Mouse (Mus musculus) G1E-ER4 (cell line): ENCODE measurements around the gene Smarcc2. TPM values are rescaled to one million over a fixed set of nuclear protein-coding genes. Genes with fewer than 3 reads are reported as not detected.

ENCODE experiments used
- GATA1 ChIP-seq: IDR thresholded peaks from one replicate; pipeline ENCODE4 v1.8.0; 2012; ENCODE audit warnings: low read length, inconsistent platforms
- polyA plus RNA-seq: library from polyadenylated mRNA; stranded (reverse); fragments of >175 nt; gene quantifications from 2 replicates; pipeline ENCODE4 v1.2.3, GENCODE M21; 2012

The Smarcc2 gene
- polyA plus RNA-seq, 1 experiment = 204 TPM

DNA sequence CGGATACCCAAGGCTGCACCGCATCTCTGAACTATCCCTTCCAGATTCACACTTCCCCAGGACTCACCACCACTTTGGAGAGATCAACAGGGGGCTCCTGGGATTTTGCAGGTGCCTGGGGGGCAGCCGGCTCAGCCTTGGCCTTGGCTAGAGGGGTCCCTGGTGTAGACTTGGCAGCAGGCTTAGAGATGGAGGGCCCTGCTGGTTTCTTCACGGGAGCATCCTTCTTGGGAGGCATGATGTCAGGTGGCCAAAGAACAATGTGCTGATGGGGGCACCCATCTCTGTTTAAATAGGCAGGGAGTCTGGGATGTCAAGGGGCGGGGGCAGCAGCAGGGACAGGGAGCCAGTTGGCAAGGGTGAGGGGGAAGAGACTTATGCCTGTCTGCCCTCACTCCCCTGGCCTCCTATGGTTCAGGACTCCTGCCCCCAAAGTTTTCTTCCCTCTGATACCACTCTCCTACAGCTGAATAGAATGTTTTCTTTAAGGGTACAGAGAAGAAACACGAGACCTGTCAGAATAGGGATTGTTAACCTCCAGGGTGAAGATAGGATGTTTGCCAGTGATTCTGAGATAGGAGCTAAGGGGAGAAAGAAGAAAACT lies 38.2 kb downstream of the Smarcc2 start:
- TF ChIP-seq GATA1 = no peak

DNA sequence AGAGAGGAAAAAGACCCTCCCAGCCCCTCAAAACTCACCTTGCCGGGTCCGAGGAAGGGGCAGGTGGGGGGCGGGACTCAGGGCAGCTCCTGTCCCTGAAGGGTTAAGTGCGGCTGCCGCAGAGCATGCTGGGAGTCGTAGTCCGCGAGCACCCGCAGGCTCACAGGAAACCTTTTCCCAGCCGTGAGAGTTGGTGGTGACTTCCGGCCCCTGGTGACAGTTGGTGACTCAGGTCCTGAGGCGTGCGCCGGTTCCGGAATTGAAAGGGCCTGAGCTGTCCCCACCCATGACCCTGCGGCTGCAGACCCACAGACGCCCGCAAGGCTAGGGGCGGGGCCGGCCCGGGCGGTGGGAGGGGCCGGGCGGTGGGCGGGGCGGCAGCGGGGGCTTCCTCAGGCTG lies 39.5 kb downstream of the Smarcc2 start, which contains the start of gene Myl6b:
Myl6b (minus strand) TSS at position 96 of the 400 bp plus-strand sequence.
- TF ChIP-seq GATA1 = no peak

- TF ChIP-seq GATA1 = no peak
Measured at GRCm38 (mm10) chr10:128499116-128499671, 40.1 kb downstream of the Smarcc2 start.

GRCm38 (mm10) chr10:128502341-128502740 lies 43.3 kb downstream of the Smarcc2 start:
- no peak for TF ChIP-seq GATA1

DNA sequence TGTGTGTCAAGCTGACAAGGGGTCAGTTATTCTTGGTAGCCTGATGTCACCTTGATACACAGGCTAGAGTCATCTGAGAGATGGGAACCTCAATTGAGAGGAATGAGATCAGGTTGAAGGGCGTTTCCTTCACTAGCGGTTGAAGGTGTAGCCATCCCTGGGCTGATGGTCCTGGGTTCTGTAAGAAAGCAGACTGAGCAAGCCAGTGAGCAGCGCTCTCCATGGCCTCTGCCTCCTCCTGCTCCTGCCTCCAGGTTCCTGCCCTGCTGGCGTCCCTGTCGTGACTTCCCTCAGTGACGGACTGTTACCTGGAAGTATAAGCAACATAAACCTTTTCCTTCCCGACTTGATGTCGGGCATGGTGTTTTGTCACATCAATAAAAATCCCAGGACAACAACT lies 44.5 kb downstream of the Smarcc2 start:
- no peak for TF ChIP-seq GATA1

- no peak for TF ChIP-seq GATA1
Measured at GRCm38 (mm10) chr10:128504012-128504411, 45.0 kb downstream of the Smarcc2 start.

GRCm38 (mm10) chr10:128504641-128505370 lies 45.8 kb downstream of the Smarcc2 start:
- TF ChIP-seq GATA1 = no peak

DNA sequence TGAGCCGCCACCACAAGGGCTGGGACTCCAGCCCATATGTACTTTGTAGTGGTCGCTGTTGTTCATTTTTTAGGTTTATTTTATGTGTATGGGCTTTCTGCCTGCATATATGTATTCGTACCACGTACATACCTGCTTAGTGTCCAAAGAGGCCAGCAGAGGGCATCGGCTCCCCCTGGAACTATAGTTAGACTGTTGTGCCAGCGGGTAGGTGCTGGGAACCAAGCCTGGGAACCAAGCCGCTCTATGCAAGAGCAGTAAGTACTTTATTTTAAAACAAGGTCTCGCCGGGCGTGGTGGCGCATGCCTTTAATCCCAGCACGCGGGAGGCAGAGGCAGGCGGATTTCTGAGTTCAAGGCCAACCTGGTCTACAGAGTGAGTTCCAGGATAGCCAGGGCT lies 46.9 kb downstream of the Smarcc2 start:
- no peak for TF ChIP-seq GATA1

GRCm38 (mm10) chr10:128508260-128508659 lies 49.2 kb downstream of the Smarcc2 start:
- no peak for TF ChIP-seq GATA1

- no peak for TF ChIP-seq GATA1
Measured at GRCm38 (mm10) chr10:128509203-128509602, 50.2 kb downstream of the Smarcc2 start.

GRCm38 (mm10) chr10:128509831-128510230 lies 50.8 kb downstream of the Smarcc2 start:
- no peak for TF ChIP-seq GATA1

DNA sequence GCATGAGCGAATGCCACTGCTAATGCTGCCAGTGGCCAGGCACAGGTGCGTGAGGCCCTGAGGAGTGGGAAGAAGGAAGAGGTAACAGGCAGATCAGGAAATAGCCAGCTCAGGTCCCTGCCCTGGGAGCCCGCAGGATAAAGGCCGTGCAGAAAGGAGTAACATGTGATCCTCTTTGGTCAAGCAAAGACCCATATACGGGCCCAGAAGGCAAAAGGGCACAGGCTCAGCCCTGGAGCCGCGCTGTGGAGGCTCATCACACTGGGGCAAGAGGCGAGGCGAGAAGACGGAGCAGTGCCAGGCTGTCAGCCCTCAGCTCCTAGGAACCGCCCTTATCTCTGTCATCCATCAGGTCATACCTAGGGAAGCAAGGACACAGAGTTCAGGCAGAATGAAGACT lies 51.3 kb downstream of the Smarcc2 start:
- no peak for TF ChIP-seq GATA1

GRCm38 (mm10) chr10:128511189-128511588 lies 52.1 kb downstream of the Smarcc2 start:
- TF ChIP-seq GATA1 = no peak

DNA sequence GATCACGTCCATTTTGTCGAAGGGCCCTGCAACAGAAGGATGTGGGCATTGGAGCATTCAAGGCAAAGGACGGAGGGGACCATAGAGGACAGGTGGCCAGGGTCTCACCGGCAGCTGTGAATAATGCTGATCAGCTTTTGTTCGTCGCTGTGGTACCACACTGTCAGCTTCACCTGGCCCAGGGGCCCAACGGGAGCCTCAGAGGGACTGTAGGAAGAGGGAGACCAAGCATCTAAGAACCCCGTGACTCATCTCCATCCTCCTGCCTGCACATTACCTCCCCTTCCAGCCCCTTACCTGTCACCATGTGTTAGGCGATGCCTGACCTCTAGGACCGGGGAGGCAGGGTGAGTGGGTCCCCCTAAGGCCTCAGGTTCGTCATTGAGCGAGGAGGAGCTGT lies 52.7 kb downstream of the Smarcc2 start:
- no peak for TF ChIP-seq GATA1

GRCm38 (mm10) chr10:128515044-128515443 lies 56.0 kb downstream of the Smarcc2 start:
- no peak for TF ChIP-seq GATA1

DNA sequence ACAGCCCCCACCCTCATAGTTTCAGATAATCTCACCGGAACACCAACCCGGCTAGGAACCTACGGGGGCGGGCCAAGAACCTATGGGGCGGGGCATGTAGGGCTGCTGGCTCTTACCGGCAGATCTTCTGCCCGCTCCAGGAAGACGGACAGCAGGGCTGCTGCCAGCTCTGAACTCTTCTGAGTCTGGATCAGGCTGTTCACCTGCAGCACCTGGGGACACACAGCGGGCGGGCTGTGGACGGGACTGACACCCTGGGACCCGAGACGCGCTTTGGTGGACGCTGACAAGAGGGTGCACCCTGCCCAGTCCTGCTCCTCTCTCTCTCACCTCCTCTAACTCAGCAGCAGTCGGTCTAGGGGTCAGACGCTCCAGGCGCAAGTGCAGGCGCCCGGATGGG lies 57.0 kb downstream of the Smarcc2 start:
- TF ChIP-seq GATA1 = no peak

DNA sequence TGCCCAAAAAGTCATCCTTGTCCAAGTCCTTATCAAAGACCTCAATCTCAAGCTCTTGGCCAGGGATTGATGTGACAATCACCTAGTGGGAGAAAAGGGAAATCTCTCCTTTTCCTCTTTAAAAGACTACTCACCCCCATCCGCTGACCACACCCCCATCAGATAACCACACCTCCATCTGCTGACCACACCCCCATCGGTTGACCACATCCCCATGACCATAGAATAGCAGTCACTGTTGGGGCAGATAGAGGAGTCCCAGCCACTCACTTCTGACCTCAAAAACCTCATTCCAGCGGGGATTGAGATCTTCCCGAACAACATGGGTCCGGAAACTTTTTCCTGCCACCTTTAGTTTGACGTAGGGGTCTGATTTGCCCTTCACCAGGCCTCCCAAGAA lies 57.6 kb downstream of the Smarcc2 start:
- no peak for TF ChIP-seq GATA1

DNA sequence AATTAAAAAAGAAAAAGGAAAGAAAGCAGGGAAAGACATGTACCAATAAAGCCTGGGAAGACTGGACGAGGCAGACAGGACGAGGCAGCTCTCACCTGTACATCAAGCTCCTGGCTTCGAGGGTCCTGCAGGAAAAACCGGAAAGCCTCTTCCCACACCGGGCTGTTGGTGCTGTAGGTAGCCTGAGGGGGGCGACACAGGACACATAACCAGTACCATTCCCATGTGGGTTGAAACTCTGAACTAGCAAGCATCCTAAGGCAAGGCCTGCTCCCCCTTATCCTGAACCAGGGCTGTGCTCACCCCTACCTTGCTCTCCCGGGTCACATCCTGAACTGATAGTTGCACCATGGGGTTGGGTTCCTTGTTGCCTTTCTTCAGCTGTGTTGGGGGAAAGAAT lies 59.8 kb downstream of the Smarcc2 start:
- no peak for TF ChIP-seq GATA1
